Mouse (Mus musculus): ENCODE measurements at regions not wholly inside any gene's neighbourhood (a gene's known extent, or its start where the extent isn't known, plus 50 kb on each side); places are given as distances from the start of the nearest gene placed in this dataset.

DNA sequence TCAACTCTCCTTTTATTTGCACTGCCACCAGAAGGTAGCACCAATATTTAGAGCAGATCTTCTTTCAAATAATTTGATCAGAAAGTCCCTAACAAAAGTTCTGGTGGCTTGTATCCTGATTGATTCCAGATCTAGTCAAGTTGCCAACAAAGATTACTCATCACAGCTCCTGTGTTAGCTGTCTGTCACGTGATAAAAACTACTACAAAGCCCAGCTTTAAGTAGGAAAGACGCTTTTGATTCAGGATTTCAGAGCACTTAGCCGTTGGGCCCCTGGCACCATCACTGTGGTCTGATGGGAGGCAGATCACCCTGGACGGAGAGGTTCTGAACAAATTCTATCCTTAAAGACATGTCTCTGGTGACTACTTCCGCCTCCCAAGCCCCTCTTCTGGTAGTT is 241.6 kb upstream of the Il12b start:
- DNase-seq, result no peak

DNA sequence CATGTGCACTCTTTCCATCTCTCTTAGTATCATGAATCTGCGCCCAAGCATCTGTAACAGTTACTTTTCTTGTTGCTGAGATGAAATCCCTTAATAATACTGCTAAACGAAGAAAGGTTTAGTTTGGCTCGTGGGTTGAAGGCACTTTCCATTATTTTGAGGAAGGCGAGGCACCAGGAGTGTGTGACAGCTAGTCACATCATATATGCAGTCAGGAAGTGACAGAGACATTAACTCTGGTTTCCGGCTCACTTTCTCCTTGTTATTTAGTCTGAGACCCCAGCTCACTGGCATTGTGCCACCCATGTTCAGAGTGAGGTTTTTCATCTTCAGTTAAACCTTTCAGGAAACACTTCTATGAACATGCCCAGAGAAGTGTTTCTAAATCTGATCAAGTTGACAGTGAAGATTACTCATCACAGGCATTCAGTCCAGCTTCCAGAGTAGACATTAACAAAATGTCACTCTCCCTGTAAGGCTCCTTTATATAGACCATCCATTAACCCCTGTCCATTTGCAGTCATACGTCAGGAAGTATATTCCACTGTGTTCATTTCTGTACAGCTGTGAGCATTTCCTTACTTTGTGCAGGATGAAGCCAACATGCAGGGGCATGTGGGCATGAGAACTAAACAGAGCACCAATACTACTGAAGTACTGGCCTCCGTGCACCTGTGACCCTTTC is 238.0 kb upstream of the Il12b start:
- DNase-seq, result no peak

DNA sequence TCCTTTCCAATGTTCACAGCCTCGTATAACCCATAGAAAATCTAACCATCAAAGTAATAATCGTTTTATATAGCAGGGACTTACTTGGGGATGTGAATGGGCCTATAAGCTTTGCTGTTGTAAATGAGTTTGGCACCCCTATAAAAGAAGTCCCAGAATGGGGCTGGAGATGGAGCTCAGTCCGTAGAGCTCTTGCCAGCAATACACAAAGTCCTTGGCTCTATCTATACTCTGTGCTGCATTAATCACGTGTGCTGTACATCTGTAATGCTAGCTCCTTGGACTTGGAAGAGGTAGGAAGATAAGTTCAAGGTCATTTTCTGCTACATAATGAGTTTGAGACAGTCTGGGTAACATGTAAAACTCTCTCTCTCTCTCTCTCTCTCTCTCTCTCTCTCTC is 236.8 kb upstream of the Il12b start:
- no peak for DNase-seq

DNA sequence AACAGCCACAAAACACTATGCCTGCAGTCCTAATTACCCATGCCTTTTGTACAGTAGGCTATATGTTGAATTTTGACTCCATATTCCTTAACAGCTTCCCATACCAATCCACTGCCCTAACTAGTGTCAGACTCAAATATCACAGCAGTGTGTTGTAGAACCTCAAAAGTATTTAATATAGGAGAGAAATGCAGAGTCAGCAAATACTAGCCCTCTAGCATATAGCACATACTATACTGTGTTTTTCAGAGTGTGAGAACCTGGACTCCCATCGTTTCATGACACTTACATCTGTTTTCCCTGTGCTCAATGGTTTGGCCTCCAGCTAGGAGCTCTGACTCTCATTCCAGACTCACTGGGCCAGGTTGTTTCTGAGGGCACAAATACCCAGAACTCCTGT is 236.1 kb upstream of the Il12b start:
- no peak for DNase-seq

DNA sequence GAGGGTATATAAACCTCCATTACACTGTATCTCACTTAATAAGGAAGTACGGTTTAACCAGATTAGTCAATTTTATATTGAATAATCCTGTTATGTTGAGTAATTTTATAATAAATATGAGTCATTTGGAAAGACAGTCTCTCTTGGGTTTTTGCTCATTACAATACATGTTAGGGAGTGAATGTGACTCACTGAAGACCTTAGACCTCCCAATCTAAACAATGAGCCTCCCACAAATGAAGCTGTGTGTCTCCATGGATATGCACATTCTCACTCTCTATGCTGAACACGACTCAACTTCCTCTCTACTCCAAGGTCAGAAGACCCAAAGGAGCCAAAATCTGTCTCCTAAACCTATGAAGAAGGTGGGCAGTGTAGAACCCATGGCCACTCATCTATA is 235.7 kb upstream of the Il12b start:
- no peak for DNase-seq

DNA sequence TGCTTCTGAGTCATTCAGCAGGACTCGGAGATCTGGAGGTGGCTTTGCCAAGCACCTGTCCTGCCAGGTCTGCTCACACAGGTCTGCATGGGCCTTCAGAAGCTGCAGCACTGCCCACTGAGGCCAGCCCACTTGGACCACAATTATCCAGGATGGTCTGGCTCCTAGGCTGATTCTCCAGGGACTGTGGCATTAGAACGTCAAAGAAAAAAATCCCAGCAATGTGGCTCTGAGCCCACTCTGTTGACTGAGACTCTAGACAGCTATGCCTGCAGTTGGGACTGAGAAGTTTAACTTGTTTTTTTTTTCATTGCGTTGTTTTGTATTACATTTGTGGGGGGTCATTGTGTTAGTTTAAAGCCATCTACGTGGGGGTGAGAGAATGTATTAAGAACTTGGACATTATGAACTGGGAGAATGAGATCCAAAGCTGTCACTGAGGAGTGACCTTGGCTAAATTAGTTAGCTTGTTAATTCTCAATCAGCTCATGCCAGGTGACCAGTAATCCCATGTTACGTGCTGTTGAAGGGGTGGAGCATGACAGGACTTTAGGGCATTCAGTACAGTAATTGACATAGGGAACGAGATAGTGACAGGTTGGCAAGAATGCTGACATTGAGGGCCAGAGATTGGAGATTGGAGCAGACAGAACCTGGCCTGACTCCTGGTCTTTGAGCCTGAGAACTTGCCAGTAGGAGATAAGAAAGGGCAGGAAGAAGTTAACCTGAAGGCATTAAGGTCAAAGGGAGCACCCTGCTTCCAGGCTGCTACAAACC is 232.0 kb upstream of the Il12b start:
- DNase-seq, result peak; percentile 2

DNA sequence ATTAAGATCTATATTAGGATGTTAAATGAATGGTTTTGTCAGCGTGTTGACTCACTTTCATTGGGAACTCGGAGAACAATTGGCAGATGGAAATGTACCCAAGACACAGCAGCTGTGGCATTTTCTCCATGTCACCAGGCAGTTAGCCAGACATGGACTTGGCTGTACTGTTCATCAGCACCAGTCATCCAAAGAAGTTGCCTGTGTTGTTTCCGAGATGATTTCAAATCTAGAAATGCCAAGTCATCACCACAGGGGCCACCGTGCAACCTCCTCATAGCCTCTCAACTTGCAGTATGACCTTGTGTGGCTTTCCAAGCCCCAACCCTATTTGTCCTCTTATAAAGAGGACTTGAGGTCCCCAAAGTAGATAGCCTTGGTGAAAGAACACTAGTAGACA is 227.4 kb upstream of the Il12b start:
- DNase-seq, result no peak

DNA sequence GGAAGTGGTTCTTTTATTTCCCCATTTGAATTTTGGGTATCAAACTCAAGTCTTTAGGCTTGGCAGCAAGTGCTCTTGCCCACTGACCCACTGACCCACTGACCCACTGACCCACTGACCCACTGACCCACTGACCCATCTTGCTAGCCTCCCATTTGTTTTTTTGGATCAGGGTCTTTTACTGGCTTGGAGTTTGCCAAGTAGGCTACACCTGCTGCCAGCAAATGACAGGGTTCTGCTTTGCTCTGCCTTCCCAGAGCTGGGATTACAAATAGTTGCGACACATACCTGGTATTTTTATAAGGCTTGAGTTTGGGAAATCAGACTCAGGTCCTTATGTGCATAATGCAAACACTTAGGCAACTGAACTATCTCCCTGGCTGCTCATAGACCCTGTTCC is 226.7 kb upstream of the Il12b start:
- DNase-seq, result no peak

DNA sequence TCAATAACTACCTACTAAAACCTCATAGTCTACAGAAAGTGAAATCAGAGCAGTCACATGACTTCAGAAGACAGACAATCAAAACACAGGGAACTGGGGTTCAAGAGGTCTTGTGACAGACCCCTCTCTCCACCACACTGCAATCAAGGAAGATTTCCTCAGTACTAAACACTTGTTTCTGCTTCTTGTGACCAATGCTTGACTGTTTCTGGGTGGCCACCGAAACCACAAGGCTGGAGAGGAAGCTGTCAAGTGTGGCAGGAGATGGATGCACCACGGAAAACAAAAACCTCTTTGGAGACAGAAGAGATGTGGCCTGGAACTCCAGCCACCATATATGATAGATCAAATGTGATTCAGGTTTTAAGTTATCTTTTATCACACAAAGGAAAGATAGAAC is 225.3 kb upstream of the Il12b start:
- DNase-seq, result no peak

DNA sequence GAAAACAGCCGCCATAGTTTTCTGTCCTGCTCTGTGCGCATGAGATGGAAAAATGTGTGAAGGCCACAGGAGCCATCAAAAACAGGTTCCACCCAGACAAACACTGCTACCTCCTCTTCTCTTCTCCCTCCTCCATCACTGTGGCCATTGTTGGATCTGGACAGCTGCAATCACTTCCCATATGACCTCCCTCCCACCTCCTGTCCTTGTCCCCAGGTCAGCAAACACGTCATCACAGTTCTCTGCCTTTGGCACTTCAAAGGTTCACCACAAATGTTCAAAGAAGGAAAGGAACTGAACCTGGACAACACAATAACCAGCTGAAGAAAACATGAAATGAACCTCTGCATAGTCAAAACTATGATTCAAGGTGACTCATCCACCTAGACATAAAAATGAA is 220.2 kb upstream of the Il12b start:
- DNase-seq, result no peak

DNA sequence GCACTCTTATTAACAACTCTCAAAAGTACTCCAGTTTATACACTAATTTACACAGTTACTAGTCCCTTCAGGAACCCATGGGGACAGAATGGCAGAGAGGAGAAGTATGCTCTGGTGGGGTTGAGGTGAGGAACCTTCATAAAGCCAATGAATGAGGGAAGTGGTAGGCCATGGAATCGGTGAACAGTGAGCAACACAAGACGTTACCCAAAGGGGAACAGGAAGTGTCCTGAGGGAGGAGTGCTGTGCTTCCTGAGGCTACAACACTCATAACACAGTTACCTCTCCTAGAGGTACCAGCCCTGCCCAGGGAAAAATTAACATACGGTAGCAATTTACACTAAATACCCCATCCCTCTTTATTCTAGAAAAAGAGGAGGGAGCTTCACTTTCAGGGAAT is 216.0 kb upstream of the Il12b start:
- DNase-seq, result no peak

DNA sequence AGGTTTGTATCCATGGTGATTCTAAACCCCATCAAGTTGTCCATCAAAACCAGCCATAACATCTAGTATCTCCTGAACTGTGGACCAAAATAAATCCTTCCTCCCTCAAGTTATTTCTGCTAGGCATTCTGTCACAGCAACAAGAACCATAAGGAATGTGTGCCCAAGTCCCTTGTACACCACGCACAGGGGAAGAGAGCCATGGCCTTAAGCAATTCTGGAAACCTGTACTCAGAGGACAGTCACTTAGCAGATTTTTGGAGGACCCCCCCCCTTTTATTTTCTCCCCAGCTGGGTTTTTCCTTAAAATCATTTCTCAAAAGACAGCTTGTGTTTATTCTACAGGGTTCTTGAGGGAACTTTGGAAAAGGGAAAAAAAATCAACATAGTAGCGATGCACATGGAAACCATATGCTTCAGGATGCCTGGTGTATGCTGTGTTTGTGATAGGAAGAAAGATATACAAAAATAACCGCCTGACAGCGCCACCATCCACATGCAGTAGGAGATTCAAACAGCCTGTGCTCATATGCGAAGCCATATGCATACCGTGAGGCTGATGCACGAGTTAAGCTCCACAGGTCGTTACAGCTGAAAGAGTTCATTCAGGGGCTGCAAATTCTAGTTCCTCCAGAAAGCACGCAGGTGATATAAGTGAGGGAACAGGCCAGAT is 214.5 kb upstream of the Il12b start:
- DNase-seq, result no peak

DNA sequence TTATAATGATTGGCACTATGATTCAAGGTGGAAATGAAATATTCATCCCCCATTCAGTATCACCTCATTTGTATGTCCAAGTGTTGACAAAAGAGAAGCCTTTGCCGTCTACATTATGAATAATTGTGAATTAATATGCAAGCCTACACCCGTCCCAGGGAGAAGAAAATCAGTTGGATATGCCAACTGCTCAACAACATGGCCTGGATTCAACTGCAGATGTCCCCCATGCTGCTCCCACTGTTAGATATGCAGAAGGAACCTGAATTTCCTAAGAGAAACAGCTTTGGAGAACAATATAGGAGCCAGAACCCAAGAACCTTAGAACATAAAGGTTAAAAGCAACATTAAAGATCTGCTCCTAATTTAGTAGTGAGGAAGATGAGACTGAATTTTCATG is 211.7 kb upstream of the Il12b start:
- DNase-seq, result no peak

DNA sequence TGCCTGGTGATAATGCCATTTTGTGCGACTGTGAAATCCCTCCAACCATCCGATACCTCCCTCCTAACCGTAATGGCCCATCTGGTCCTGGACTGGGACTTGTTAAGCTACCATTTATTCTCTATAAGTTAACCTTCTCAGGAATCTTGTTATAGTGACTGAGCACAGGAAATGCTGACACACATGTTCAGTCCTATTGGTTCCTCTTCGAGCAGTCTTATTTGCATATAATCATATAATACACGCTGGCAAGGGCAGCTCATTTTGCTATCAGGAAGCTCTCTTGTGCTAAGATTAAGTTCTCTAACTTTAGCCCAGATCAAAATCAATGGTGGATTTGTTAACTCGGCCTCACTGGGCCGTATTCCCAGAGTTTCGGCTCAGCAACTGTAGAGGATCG is 206.1 kb upstream of the Il12b start:
- DNase-seq, result no peak

DNA sequence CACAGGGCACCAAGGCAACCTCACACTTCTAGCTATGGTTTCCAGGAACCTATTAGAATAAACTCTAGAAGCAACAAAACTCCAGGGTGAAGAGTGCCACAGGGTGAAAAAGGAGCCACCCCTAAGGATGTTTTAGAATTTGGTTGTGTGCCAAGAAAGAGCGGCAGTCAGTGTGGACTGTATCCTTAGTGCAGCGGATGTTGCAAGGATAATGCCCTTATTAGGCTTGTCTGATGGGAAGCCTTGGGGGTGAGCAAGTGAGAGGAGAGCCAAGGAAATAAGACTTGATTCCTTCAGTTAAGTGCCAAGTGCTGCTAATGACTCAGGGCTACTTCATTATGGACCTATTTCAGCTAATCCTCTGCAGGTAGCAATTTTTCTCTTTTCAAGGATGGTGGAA is 197.1 kb upstream of the Il12b start:
- no peak for DNase-seq

DNA sequence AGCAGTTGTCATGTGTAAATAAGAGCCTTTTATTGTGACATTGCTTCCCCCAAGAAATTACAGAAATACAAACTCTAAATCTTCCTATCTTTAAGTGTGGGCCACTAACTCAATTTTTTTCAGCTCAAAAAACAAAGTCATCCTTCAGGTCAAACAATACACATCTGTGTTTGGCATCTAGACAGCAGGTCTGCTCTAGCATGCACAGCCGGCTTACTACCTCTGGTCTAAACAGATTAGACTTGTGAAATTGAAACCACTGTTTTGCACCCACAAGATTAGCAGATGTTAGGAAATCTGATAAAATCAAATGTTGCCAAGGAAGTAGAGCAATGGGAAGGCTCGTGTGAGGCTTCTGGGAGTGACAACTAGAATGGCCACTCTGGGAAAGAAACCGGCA is 195.5 kb upstream of the Il12b start:
- no peak for DNase-seq

DNA sequence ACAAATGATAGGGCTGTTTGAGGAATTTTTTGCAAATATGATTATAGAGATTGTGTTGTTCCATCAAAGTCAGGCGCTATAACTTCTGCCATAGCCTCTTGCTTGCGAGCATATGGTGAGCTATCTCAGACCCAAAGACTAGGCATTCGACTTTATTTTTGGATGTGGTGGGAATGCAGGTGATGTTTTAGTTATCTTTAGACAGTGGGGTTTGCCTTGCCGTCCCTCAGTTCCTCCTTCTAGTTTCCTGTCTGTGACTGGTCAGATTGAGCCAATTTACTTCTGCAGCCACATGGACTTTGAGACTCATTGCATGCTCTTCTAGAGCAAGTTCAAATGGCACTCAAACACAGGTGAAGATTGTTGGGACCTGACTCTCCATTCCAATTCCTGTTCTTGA is 193.0 kb upstream of the Il12b start:
- no peak for DNase-seq

DNA sequence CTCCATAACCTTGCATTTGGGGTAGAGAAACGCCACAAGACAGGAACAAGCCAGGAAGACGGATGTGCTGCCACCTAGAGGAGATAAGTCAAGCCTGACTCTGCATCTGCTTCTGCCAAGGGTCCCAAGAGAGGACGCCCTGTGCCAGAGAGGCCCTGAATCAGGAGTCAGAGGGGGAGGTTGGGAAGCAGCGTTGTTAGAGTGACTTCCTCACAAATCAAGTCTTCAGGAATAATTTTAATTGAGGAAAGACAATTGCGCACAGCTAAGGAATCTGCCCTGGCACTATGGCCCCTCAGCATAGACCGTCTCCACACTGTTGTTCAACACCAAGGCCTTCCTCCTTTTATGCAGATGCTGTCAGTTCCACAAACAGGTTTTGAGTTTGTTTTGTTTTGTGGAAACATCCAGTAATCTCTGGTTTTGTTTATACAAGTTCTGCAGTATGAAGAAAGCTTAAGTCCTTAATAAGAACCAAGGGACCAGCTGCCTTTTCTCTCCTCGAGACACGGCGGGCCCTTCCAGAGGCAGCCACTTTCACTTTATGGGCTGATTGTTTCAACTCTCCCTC is 187.9 kb upstream of the Il12b start:
- DNase-seq, result peak; percentile 76

DNA sequence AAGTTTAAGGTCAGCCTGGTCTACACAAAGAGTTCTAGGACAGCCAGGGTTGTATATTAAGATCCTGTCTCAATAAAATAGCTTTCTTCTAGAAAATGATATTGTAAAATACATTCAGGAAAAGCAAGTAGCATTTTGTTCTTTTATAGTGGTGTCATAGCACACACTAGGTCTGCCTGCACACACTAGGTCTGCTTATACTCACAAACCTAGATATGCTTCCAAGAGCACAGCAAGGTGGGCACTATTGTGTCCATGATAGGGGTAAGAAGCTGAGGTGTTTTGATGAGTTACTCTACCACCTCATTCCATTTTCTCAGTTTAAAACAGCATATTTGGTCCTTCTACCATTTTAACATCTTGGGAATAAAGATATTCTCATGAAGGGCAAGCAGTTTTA is 185.8 kb upstream of the Il12b start:
- no peak for DNase-seq

DNA sequence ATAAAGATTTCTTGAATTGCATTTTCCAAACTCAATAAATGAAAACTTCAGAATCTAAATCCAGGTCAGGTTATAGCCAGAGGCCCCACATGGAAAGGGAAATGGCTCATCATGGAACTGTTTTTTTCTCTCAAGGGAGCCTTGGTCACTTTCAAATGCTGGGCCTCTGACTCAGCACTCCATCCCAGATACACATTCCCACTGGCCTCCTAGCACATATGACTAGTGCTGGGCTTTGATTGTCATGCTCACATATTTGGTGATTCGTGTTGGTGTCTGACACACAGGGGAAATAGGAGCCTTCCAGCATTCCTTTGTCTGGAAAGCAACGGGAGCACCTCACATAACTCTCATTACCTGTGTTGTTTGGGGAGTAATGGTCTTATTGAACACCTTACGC is 183.5 kb upstream of the Il12b start:
- DNase-seq, result no peak

DNA sequence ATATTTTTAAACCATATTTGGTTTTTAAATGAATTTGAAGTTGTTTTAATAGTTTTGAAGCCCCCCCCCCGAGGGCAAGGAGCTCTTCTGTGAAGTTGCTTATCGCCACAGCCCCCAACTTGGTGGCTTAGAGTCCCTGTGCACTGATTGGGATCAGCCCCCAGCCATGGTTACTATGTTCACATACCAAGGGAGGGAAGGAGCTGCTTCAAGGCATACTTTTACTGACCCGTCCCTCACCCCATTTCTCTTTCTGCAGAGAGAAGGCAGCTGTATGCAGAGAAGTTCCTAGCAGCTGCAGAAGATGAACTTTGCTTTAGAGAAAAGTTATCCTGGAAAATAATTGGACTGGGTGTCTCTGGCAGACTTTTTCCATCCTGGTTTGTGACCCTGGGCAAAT is 179.9 kb upstream of the Il12b start:
- peak; percentile 41 for DNase-seq

DNA sequence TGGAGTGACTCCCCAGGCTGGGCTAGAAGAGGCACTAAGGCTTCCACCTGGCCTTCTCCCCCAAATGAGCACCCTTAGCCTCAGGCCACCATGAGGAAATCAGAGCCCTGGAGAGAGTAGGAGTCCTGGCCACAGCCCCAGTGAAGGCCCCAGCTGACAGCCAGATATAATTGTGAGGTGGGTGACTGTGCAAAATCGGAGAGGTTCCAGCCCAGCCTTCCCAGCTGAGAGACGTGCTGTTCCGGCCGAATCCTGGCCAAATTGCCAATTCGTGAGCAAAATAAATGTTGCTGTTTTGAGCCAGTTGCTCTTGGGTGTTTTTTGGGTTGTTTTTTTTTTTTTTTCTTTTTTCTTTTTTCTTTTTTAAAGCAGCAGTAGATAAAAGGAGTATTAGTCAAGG is 169.9 kb upstream of the Il12b start:
- peak; percentile 5 for DNase-seq

DNA sequence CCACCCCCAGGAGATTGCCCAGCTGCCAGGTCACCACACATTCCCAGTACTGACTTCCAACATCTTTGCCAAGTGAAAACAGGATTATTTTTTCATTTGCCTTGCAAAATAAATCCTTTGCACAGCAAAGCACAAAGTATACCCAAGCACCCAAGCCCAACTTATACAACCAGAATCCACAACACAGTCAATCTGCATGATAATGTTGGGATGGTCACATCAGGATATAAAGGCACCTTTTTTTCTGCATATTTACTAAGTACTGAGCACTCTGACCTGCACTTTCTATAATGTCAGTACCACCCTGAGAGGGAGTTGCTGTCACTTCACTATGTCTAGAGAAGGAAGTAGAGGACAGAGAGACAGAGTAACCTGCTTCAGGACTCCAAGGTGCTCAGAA is 164.4 kb upstream of the Il12b start:
- DNase-seq, result no peak

DNA sequence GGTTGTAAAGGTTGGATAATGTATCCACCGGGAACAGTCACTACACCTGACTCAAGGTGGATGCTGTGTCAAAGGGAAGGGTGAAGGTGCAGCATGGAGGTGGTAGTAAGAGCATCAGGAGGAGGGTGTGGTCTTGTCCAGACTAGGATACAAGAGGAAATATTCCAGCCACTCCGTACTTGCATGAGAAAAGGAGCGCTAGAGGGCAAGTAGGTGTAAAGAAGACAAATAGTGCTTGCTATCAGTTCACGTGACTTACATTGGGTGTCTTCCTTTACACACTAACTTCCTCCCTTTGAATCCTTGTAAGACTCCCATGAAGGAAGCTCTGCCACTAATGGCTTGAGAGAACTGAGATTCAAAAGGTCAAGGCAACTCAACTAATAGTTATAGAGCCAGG is 161.8 kb upstream of the Il12b start:
- no peak for DNase-seq
